Mouse (Mus musculus): ENCODE results near the gene Mrps31.

Gene Mrps31

GRCm38 (mm10) chr8:22411282-22411702, at the start of gene Mrps31:
Mrps31 (plus strand) TSS chr8:22411361.
- DNase-seq = peak; percentile 81

- DNase-seq = no peak
Observed at GRCm38 (mm10) chr8:22376311-22376710, 34.9 kb upstream of the Mrps31 start.

GRCm38 (mm10) chr8:22376903-22377302, 34.3 kb upstream of the Mrps31 start:
- DNase-seq = peak; percentile 71

GRCm38 (mm10) chr8:22380934-22381333, 30.2 kb upstream of the Mrps31 start:
- no peak for DNase-seq

GRCm38 (mm10) chr8:22382824-22383595, 28.2 kb upstream of the Mrps31 start:
- DNase-seq = peak; percentile 15

GRCm38 (mm10) chr8:22385158-22385557, 26.0 kb upstream of the Mrps31 start:
- no peak for DNase-seq

GRCm38 (mm10) chr8:22389874-22390273, 21.3 kb upstream of the Mrps31 start:
- DNase-seq = no peak

- DNase-seq = no peak
Observed at GRCm38 (mm10) chr8:22390766-22391463, 20.2 kb upstream of the Mrps31 start.

GRCm38 (mm10) chr8:22394471-22394870, 16.7 kb upstream of the Mrps31 start:
- DNase-seq = no peak

GRCm38 (mm10) chr8:22395256-22395655, 15.9 kb upstream of the Mrps31 start:
- no peak for DNase-seq

- no peak for DNase-seq
Observed at GRCm38 (mm10) chr8:22397811-22398141, 13.4 kb upstream of the Mrps31 start.

GRCm38 (mm10) chr8:22398142-22398951, 12.8 kb upstream of the Mrps31 start, which contains the start of gene Slc25a15:
Slc25a15 (minus strand) TSS chr8:22398597.
- DNase-seq = peak; percentile 94

- no peak for DNase-seq
Observed at GRCm38 (mm10) chr8:22399285-22399880, 11.8 kb upstream of the Mrps31 start.

- DNase-seq = no peak
Observed at GRCm38 (mm10) chr8:22400593-22400992, 10.6 kb upstream of the Mrps31 start.

GRCm38 (mm10) chr8:22403235-22403634, 7.9 kb upstream of the Mrps31 start:
- no peak for DNase-seq

GRCm38 (mm10) chr8:22405733-22406132, 5.4 kb upstream of the Mrps31 start:
- no peak for DNase-seq

- no peak for DNase-seq
Observed at GRCm38 (mm10) chr8:22410688-22411281, 376 bp upstream of the Mrps31 start.

- DNase-seq = no peak
Observed at GRCm38 (mm10) chr8:22411971-22412370, 810 bp downstream of the Mrps31 start.
